Mouse (Mus musculus) CH12.LX (cell line): ENCODE results near the gene Gramd1a. TPM values are rescaled to one million over a fixed set of nuclear protein-coding genes. Genes with fewer than 3 reads are reported as not detected.

Source experiments
- DNase-seq: peaks from one replicate; pipeline ENCODE4 v3.0.0-alpha.2; 2013; ENCODE audit errors: extremely low read depth
- H3K27ac ChIP-seq: 2 replicates; pipeline ENCODE4 v1.5.1; 2012; ENCODE audit warnings: low read depth, mild to moderate bottlenecking, control low read depth, moderate library complexity; ENCODE audit not compliant: insufficient read depth
- H3K27me3 ChIP-seq: replicated peaks from 2 replicates; pipeline ENCODE3; 2012; ENCODE audit warnings: inconsistent platforms
- H3K36me3 ChIP-seq, 2 experiments: replicated peaks in 1 of 2; 2 replicates each; pipeline versions ENCODE3 to v1.6.1; 2012; ENCODE audit warnings: inconsistent platforms in 1 of 2, low read length in 1 of 2, mild to moderate bottlenecking in 1 of 2, mixed read lengths in 1 of 2, moderate library complexity in 1 of 2; ENCODE audit not compliant: control insufficient read depth in 1 of 2, insufficient read depth in 1 of 2
- H3K4me1 ChIP-seq, 2 experiments: 2 replicates each; pipeline ENCODE4 v1.6.1; 2012; ENCODE audit warnings: inconsistent platforms in 1 of 2, moderate library complexity in 1 of 2; ENCODE audit not compliant: insufficient read depth in 2 of 2, control insufficient read depth in 1 of 2
- H3K4me2 ChIP-seq: 2 replicates; pipeline ENCODE4 v1.6.1; 2012; ENCODE audit warnings: low read depth, mild to moderate bottlenecking, control low read depth; ENCODE audit not compliant: poor library complexity, insufficient read depth, severe bottlenecking
- H3K4me3 ChIP-seq, 3 experiments: fragments of 150-350 bp in 1 of 3; sonication (generic) in 1 of 3; replicated peaks in 1 of 3; 2 replicates each; pipeline versions ENCODE3 to v1.5.1; 2011 to 2012; ENCODE audit warnings: low read depth in 2 of 3, low read length in 2 of 3, mild to moderate bottlenecking in 2 of 3, moderate library complexity in 2 of 3, control low read depth in 1 of 3, improper control_type of control experiment in 1 of 3, inconsistent platforms in 1 of 3, mixed read lengths in 1 of 3; ENCODE audit not compliant: poor library complexity in 1 of 3
- H3K79me2 ChIP-seq: replicated peaks from 2 replicates; pipeline ENCODE4 v1.6.1; 2012; ENCODE audit warnings: mild to moderate bottlenecking, moderate library complexity; ENCODE audit not compliant: control insufficient read depth, poor library complexity, insufficient read depth, severe bottlenecking; ENCODE audit errors: extremely low read depth
- H3K9ac ChIP-seq: 2 replicates; pipeline ENCODE4 v1.6.1; 2012; ENCODE audit warnings: low read depth, mild to moderate bottlenecking, control low read depth, moderate library complexity; ENCODE audit not compliant: insufficient read depth
- H3K9me3 ChIP-seq: replicated peaks from 2 replicates; pipeline ENCODE3; 2012; ENCODE audit warnings: low read length, inconsistent platforms, mixed read lengths
- BHLHE40 ChIP-seq: IDR thresholded peaks from 2 replicates; pipeline ENCODE4 v1.6.1; 2011; ENCODE audit warnings: mild to moderate bottlenecking, low read depth, low read length, improper control_type of control experiment
- E2F4 ChIP-seq: IDR thresholded peaks from 2 replicates; pipeline ENCODE4 v1.6.1; 2011; ENCODE audit warnings: low read depth, low read length, improper control_type of control experiment; ENCODE audit not compliant: insufficient replicate concordance
- ELF1 ChIP-seq: IDR thresholded peaks from 2 replicates; pipeline ENCODE4 v1.6.1; 2014; ENCODE audit warnings: low read depth, mild to moderate bottlenecking, inconsistent platforms, low read length, improper control_type of control experiment
- EP300 ChIP-seq: IDR thresholded peaks from 2 replicates; pipeline ENCODE4 v1.6.1; 2011; ENCODE audit warnings: low read length, improper control_type of control experiment
- ETS1 ChIP-seq: conservative IDR thresholded peaks from 2 replicates; pipeline ENCODE4 v1.6.1; 2012; ENCODE audit warnings: low read depth, mild to moderate bottlenecking, inconsistent platforms, low read length, improper control_type of control experiment, moderate library complexity
- IRF4 ChIP-seq: IDR thresholded peaks from 2 replicates; pipeline ENCODE4 v1.6.1; 2014; ENCODE audit warnings: low read depth, mild to moderate bottlenecking, inconsistent platforms, low read length, improper control_type of control experiment
- JUND ChIP-seq: conservative IDR thresholded peaks from 2 replicates; pipeline ENCODE4 v1.6.1; 2011; ENCODE audit warnings: low read depth, low read length, improper control_type of control experiment
- KAT2A ChIP-seq: IDR thresholded peaks from 2 replicates; pipeline ENCODE4 v1.6.1; 2012; ENCODE audit warnings: low read length, improper control_type of control experiment, inconsistent platforms; ENCODE audit not compliant: insufficient replicate concordance
- MAFK ChIP-seq: IDR thresholded peaks from 2 replicates; pipeline ENCODE4 v1.6.1; 2011; ENCODE audit warnings: low read length, improper control_type of control experiment; ENCODE audit not compliant: insufficient replicate concordance
- MAZ ChIP-seq: IDR thresholded peaks from 2 replicates; pipeline ENCODE4 v1.6.1; 2012; ENCODE audit warnings: low read depth, mild to moderate bottlenecking, inconsistent platforms, low read length, improper control_type of control experiment, moderate library complexity
- MEF2A ChIP-seq: IDR thresholded peaks from 2 replicates; pipeline ENCODE4 v1.6.1; 2014; ENCODE audit warnings: low read depth, mild to moderate bottlenecking, inconsistent platforms, low read length, improper control_type of control experiment, borderline replicate concordance
- MYC ChIP-seq: IDR thresholded peaks from 2 replicates; pipeline ENCODE4 v1.6.1; 2011; ENCODE audit warnings: low read depth, mild to moderate bottlenecking, improper control_type of control experiment, low read length
- NELFE ChIP-seq: IDR thresholded peaks from 2 replicates; pipeline ENCODE4 v1.6.1; 2011; ENCODE audit warnings: low read depth, low read length, improper control_type of control experiment
- PAX5 ChIP-seq: IDR thresholded peaks from 2 replicates; pipeline ENCODE4 v1.6.1; 2012; ENCODE audit warnings: low read length, inconsistent platforms, mixed read lengths
- POLR2A ChIP-seq: IDR thresholded peaks from 2 replicates; pipeline ENCODE4 v1.6.1; 2011; ENCODE audit warnings: low read depth, mild to moderate bottlenecking, improper control_type of control experiment, low read length
- RAD21 ChIP-seq: IDR thresholded peaks from 2 replicates; pipeline ENCODE4 v1.6.1; 2011; ENCODE audit warnings: low read depth, mild to moderate bottlenecking, low read length, improper control_type of control experiment, moderate library complexity
- SIN3A ChIP-seq: IDR thresholded peaks from 2 replicates; pipeline ENCODE4 v1.6.1; 2012; ENCODE audit warnings: low read length, improper control_type of control experiment, inconsistent platforms
- TBP ChIP-seq: conservative IDR thresholded peaks from 2 replicates; pipeline ENCODE4 v1.6.1; 2011; ENCODE audit warnings: low read depth, low read length, improper control_type of control experiment
- TCF12 ChIP-seq: IDR thresholded peaks from 2 replicates; pipeline ENCODE4 v1.6.1; 2014; ENCODE audit warnings: low read depth, mild to moderate bottlenecking, inconsistent platforms, low read length, improper control_type of control experiment
- USF1 ChIP-seq: IDR thresholded peaks from 2 replicates; pipeline ENCODE4 v1.6.1; 2014; ENCODE audit warnings: low read depth, mild to moderate bottlenecking, inconsistent platforms, low read length, improper control_type of control experiment
- ZKSCAN1 ChIP-seq: IDR thresholded peaks from 2 replicates; pipeline ENCODE4 v1.6.1; 2012; ENCODE audit warnings: low read depth, inconsistent platforms, low read length, improper control_type of control experiment, borderline replicate concordance
- ZMIZ1 ChIP-seq: IDR thresholded peaks from 2 replicates; pipeline ENCODE4 v1.6.1; 2012; ENCODE audit warnings: low read depth, mild to moderate bottlenecking, inconsistent platforms, low read length, improper control_type of control experiment
- dilution Hi-C: fragments of 300-500 bp; cut with MboI; formaldehyde crosslinking; loops from 2 replicates; pipeline ENCODE4 v1.14.3; 2020; ENCODE audit warnings: low sequenced_read_pairs; ENCODE audit not compliant: extremely low pct_unique_long_range_greater_than_20kb, extremely low pct_ligation_motif_present
- in situ Hi-C: fragments of 300-500 bp; cut with MboI; formaldehyde crosslinking; loops from 3 replicates; pipeline ENCODE4 v1.14.3; 2019; ENCODE audit warnings: low sequenced_read_pairs, low pct_ligation_motif_present, low pct_unique_long_range_greater_than_20kb, mixed read lengths
- polyA plus RNA-seq: library from polyadenylated mRNA; unstranded; fragments of >175 nt; gene quantifications from 2 replicates; pipeline ENCODE4 v1.2.1, GENCODE M21; 2012; ENCODE audit warnings: low read depth; ENCODE audit not compliant: insufficient read length
- total RNA-seq, 2 experiments: library from RNA; depleted of rRNA; stranded (reverse); fragments of 300-350 nt in 1 of 2; fragments of >200 nt in 1 of 2; gene quantifications; 2 replicates each; pipeline ENCODE4 v1.2.3; 2012 to 2014

Gramd1a gene
- total and polyA plus RNA-seq, 3 experiments: 49.5 to 90.7 (median 86.0) TPM

DNA sequence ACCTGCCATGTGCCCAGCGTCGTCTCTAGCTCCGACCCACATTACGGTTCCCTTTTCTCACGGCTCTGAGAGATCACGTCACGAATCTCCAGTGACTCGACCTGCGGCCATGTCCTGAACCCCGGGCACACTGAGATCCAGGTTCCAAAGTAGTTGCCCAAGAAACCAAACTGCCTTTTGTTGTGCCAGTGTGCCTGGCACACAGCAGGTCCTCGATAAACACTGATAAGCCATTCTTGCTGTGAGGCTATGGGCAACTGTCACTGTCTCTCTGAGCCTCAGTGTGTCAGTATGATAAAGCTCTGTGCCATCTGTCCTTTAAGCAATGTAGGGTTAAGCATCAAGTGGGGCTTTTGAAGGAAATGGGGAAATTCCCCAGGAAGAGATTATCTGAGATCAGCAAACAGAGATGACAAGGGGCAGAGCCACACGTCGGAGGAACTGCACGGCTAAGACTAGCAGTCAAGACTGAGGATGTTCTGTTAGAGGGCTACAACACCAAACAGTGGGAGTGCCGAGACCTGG is 44.8 kb downstream of the Gramd1a start:
- Histone ChIP-seq H3K27ac (peak overlapping the region; percentile 58), H3K4me2 (peak overlapping the region; percentile 18; the same call in 1 of the 2 replicates), H3K4me1 (peaks cover 38 to 88% of the 10 kb centered on the region in 2 experiments), H3K9me3 (no peaks in the 10 kb centered on the region), H3K9ac (no peak overlapping the region), H3K36me3 (peaks cover 0 to 18% of the 10 kb centered on the region in 2 experiments), H3K4me3 (peak overlapping the region in 1 of 3 experiments; percentile 48), H3K79me2 (no peaks in the 10 kb centered on the region), H3K27me3 (no peaks in the 10 kb centered on the region)
- in situ Hi-C loops: no loop called here
- DNase-seq: peak; percentile 83
- TF ChIP-seq MAFK (0 out of 2 replicates have a peak, but pooled peaks have one; percentile 44), MAZ (peak; percentile 38; the same call in 1 of the 2 replicates), PAX5 (no peak), MYC (peak; percentile 54; the same call in 1 of the 2 replicates), E2F4 (no peak), ELF1 (peak; percentile 82), MEF2A (peak; percentile 12; the same call in 1 of the 2 replicates), TCF12 (peak; percentile 75), KAT2A (no peak), JUND (no peak), RAD21 (peak; percentile 28), ZKSCAN1 (no peak), IRF4 (peak; percentile 20), ZMIZ1 (0 out of 2 replicates have a peak, but pooled peaks have one; percentile 24), POLR2A (peak; percentile 47), SIN3A (0 out of 2 replicates have a peak, but pooled peaks have one; percentile 59), ETS1 (peak; percentile 60), NELFE (peak; percentile 25; the same call in 1 of the 2 replicates), TBP (peak; percentile 55; the same call in 1 of the 2 replicates), BHLHE40 (peak; percentile 59), EP300 (peak; percentile 61; the same call in 1 of the 2 replicates)
- dilution Hi-C loops: no loop called here

- H3K27me3 ChIP-seq: no peaks in the 10 kb centered on the region
- TF ChIP-seq MYC (no peak), E2F4 (no peak), MAZ (no peak), ETS1 (no peak), EP300 (no peak), PAX5 (no peak), USF1 (no peak)
- no peak overlapping the region for H3K9ac ChIP-seq
- H3K79me2 ChIP-seq: no peaks in the 10 kb centered on the region
- H3K36me3 ChIP-seq: peaks cover 0 to 25% of the 10 kb centered on the region in 2 experiments
- no peaks in the 10 kb centered on the region for H3K9me3 ChIP-seq
- peak overlapping the region in 1 of 3 experiments; percentile 48 for H3K4me3 ChIP-seq
- in situ Hi-C loops: no loop called here
- H3K4me1 ChIP-seq: peaks cover 38 to 84% of the 10 kb centered on the region in 2 experiments
- no peak for DNase-seq
- no peak overlapping the region for H3K27ac ChIP-seq
- no peak overlapping the region for H3K4me2 ChIP-seq
- dilution Hi-C loops: no loop called here
Measured at GRCm38 (mm10) chr7:31109796-31110195, 45.9 kb downstream of the Gramd1a start.
